Mouse (Mus musculus) cerebellum, adult 18-20 months (tissue): ENCODE data around the gene Ppm1a.
A peak's percentile ranks its signal among the peaks of the same experiment; 100 is the strongest.
"Not testable (repeated sequence)": the region's sequence is repeated elsewhere in the genome, so short reads cannot be mapped to it uniquely, and the experiment has no call there.

Experiments used
- DNase-seq, 2 experiments: peaks; one replicate each; pipeline ENCODE4 v3.0.0; 2021

Ppm1a gene

GRCm38 (mm10) chr12:72762502-72762901, 5.2 kb downstream of the Ppm1a start:
- DNase-seq = no peak

- DNase-seq = no peak
Measured at GRCm38 (mm10) chr12:72763156-72763555, 5.9 kb downstream of the Ppm1a start.

- DNase-seq = no peak
Measured at GRCm38 (mm10) chr12:72767809-72768208, 10.6 kb downstream of the Ppm1a start.

- DNase-seq = no peak
Measured at GRCm38 (mm10) chr12:72768230-72768629, 11.0 kb downstream of the Ppm1a start.

GRCm38 (mm10) chr12:72769546-72770230, 12.4 kb downstream of the Ppm1a start:
- DNase-seq = no peak

- DNase-seq = no peak
Measured at GRCm38 (mm10) chr12:72771153-72771552, 13.9 kb downstream of the Ppm1a start.

GRCm38 (mm10) chr12:72771711-72772110, 14.5 kb downstream of the Ppm1a start:
- DNase-seq = no peak

GRCm38 (mm10) chr12:72773921-72774320, 16.7 kb downstream of the Ppm1a start:
- no peak for DNase-seq

- no peak for DNase-seq
Measured at GRCm38 (mm10) chr12:72777244-72777643, 20.0 kb downstream of the Ppm1a start.

GRCm38 (mm10) chr12:72780136-72780535, 22.9 kb downstream of the Ppm1a start:
- no peak for DNase-seq

- not testable (repeated sequence) for DNase-seq
Measured at GRCm38 (mm10) chr12:72782786-72783185, 25.5 kb downstream of the Ppm1a start.

GRCm38 (mm10) chr12:72785183-72785930, 28.1 kb downstream of the Ppm1a start:
- DNase-seq = no peak

GRCm38 (mm10) chr12:72786551-72786950, 29.3 kb downstream of the Ppm1a start:
- no peak for DNase-seq

- no peak for DNase-seq
Measured at GRCm38 (mm10) chr12:72786986-72787385, 29.7 kb downstream of the Ppm1a start.

- peak; percentile 59 to 63 for DNase-seq
Measured at GRCm38 (mm10) chr12:72790538-72790937, 33.3 kb downstream of the Ppm1a start.

- no peak for DNase-seq
Measured at GRCm38 (mm10) chr12:72792320-72793091, 35.3 kb downstream of the Ppm1a start.

GRCm38 (mm10) chr12:72793983-72794382, 36.7 kb downstream of the Ppm1a start:
- DNase-seq = no peak

GRCm38 (mm10) chr12:72809798-72810197, 52.5 kb downstream of the Ppm1a start:
- DNase-seq = no peak

- DNase-seq = no peak
Measured at GRCm38 (mm10) chr12:72811588-72811987, 54.3 kb downstream of the Ppm1a start.

GRCm38 (mm10) chr12:72820940-72821431, 63.7 kb downstream of the Ppm1a start:
- DNase-seq = peak; percentile 19 to 20

- no peak for DNase-seq
Measured at GRCm38 (mm10) chr12:72821589-72821988, 64.3 kb downstream of the Ppm1a start.

GRCm38 (mm10) chr12:72825656-72826055, 68.4 kb downstream of the Ppm1a start:
- DNase-seq = no peak

GRCm38 (mm10) chr12:72828846-72829556, 71.7 kb downstream of the Ppm1a start:
- no peak for DNase-seq
